Mouse (Mus musculus): ENCODE data around the gene Ttc4.

DNA sequence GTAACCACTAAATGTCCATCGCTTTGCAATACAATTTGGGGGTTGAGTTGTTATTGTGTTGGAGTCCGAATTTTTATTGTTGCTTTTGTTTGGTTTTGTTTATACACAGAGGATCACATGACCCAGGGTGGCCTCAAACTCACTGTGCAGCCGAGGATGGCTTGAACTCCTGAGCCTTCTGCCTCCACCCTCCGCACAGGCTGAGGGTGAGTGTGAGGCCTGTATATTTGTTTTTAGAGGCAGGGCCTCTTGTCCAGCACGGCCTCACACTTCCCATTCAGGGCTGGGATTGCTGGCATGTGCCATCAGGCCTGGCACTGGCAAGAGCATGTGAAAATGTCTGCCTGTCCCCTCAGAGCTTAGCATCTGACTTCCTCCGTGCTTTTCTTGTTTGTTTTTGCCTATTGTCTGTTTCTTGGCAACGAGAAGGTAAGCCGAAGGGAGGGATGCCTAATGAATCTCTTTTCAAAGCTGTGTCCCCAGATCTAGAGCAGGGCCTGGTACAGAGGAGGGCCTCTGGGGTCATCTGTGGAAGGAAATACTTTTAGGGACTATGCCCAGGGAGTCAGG, 26.4 kb upstream of the Ttc4 start:
- TF ChIP-seq POLR2A (IDR thresholded peaks at IDR 0.05; ENCODE audit: extremely low read depth, insufficient read depth, low read length) = no peak
- no peak for TF ChIP-seq CTCF (IDR thresholded peaks at IDR 0.05; ENCODE audit: low read depth, low read length)
